Mouse (Mus musculus): ENCODE data around the gene Cdk8. TPM values are rescaled to one million over a fixed set of nuclear protein-coding genes. Genes with fewer than 3 reads are reported as not detected.
"Not testable (repeated sequence)": the region's sequence is repeated elsewhere in the genome, so short reads cannot be mapped to it uniquely, and the experiment has no call there.

Cdk8 gene
- polyA plus RNA-seq (2015; fragmentation: Nextera tagmentation; extraction: Ambion mirVana) = 15.6 and 16.3 TPM in 2 replicates

GRCm38 (mm10) chr5:146230864-146231654 lies at the start of gene Cdk8:
Gene Cdk8, plus strand, starts transcription at chr5:146231230.
- DNase-seq (ENCODE audit: low spot score) = peak; percentile 93

GRCm38 (mm10) chr5:146185204-146185603 lies 45.8 kb upstream of the Cdk8 start, which contains the start of gene 1700001J03Rik:
Gene 1700001J03Rik, minus strand, starts transcription at chr5:146185304.
- not testable (repeated sequence) for DNase-seq (ENCODE audit: low spot score)

- DNase-seq (ENCODE audit: low spot score) = peak; percentile 60
Observed at GRCm38 (mm10) chr5:146187441-146187840, 43.6 kb upstream of the Cdk8 start.

- no peak for DNase-seq (ENCODE audit: low spot score)
Observed at GRCm38 (mm10) chr5:146188144-146188543, 42.9 kb upstream of the Cdk8 start.

GRCm38 (mm10) chr5:146188712-146189111 lies 42.3 kb upstream of the Cdk8 start:
- no peak for DNase-seq (ENCODE audit: low spot score)

- no peak for DNase-seq (ENCODE audit: low spot score)
Observed at GRCm38 (mm10) chr5:146190093-146190492, 40.9 kb upstream of the Cdk8 start.

GRCm38 (mm10) chr5:146190501-146191269 lies 40.3 kb upstream of the Cdk8 start:
- no peak for DNase-seq (ENCODE audit: low spot score)

- no peak for DNase-seq (ENCODE audit: low spot score)
Observed at GRCm38 (mm10) chr5:146193360-146193759, 37.7 kb upstream of the Cdk8 start.

GRCm38 (mm10) chr5:146199073-146199472 lies 32.0 kb upstream of the Cdk8 start:
- DNase-seq (ENCODE audit: low spot score) = no peak

GRCm38 (mm10) chr5:146199540-146199939 lies 31.5 kb upstream of the Cdk8 start:
- DNase-seq (ENCODE audit: low spot score) = no peak

GRCm38 (mm10) chr5:146200580-146200979 lies 30.4 kb upstream of the Cdk8 start:
- no peak for DNase-seq (ENCODE audit: low spot score)

- no peak for DNase-seq (ENCODE audit: low spot score)
Observed at GRCm38 (mm10) chr5:146203921-146204320, 27.1 kb upstream of the Cdk8 start.

GRCm38 (mm10) chr5:146205537-146205936 lies 25.5 kb upstream of the Cdk8 start:
- no peak for DNase-seq (ENCODE audit: low spot score)

GRCm38 (mm10) chr5:146220501-146220878 lies 10.5 kb upstream of the Cdk8 start:
- DNase-seq (ENCODE audit: low spot score) = no peak

- DNase-seq (ENCODE audit: low spot score) = peak; percentile 93
Observed at GRCm38 (mm10) chr5:146220879-146221714, 9.9 kb upstream of the Cdk8 start, which contains the start of gene Rnf6. Gene Rnf6, minus strand, starts transcription at chr5:146221555.

GRCm38 (mm10) chr5:146221722-146222121 lies 9.3 kb upstream of the Cdk8 start:
- DNase-seq (ENCODE audit: low spot score) = no peak

GRCm38 (mm10) chr5:146223786-146224185 lies 7.2 kb upstream of the Cdk8 start:
- DNase-seq (ENCODE audit: low spot score) = no peak

- DNase-seq (ENCODE audit: low spot score) = no peak
Observed at GRCm38 (mm10) chr5:146227496-146227895, 3.5 kb upstream of the Cdk8 start.

- DNase-seq (ENCODE audit: low spot score) = no peak
Observed at GRCm38 (mm10) chr5:146229869-146230650, 970 bp upstream of the Cdk8 start.

GRCm38 (mm10) chr5:146231655-146231996 lies 596 bp downstream of the Cdk8 start:
- DNase-seq (ENCODE audit: low spot score) = peak; percentile 43

Data from thymus, postnatal 0 days (tissue).